Mouse (Mus musculus): ENCODE data around the gene Tefm. TPM values are rescaled to one million over a fixed set of nuclear protein-coding genes. Genes with fewer than 3 reads are reported as not detected.

Tefm gene
- polyA plus RNA-seq, 1 experiment from 2014 or later: 31.6 TPM

DNA sequence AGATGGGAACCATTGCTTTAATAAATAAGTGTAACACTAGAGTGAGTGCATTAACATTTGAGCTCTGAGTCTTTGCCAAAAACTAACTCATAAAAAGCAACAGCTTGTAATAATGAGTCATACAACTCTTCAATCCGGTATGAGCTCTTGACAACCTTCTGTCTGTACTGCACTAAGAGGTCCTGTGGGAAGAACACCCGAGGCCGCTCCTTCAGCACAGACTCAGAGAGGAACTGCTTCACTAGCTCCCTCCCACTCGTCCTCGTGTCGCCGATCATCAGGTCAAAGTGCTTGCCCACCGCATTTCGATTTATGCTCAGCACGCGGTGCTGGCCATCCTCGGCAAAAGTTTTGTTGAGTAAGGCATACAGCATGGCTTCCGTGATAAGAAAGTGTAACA is 5.2 kb downstream of the Tefm start:
- Histone ChIP-seq H3K4me2 (replicated peaks) (no peak overlapping the region), H3K27ac (no peak overlapping the region), H3K36me3 (peaks cover 39% of the 10 kb centered on the region), H3K27me3 (replicated peaks) (no peaks in the 10 kb centered on the region), H3K4me1 (peaks cover 3% of the 10 kb centered on the region), H3K9me3 (no peaks in the 10 kb centered on the region), H3K9ac (no peak overlapping the region), H3K4me3 (no peak overlapping the region)
- WGBS: 95% methylated on average over 13 of the region's 13 CpGs
- no peak for ATAC-seq (ENCODE audit: low FRiP score, low read depth)

DNA sequence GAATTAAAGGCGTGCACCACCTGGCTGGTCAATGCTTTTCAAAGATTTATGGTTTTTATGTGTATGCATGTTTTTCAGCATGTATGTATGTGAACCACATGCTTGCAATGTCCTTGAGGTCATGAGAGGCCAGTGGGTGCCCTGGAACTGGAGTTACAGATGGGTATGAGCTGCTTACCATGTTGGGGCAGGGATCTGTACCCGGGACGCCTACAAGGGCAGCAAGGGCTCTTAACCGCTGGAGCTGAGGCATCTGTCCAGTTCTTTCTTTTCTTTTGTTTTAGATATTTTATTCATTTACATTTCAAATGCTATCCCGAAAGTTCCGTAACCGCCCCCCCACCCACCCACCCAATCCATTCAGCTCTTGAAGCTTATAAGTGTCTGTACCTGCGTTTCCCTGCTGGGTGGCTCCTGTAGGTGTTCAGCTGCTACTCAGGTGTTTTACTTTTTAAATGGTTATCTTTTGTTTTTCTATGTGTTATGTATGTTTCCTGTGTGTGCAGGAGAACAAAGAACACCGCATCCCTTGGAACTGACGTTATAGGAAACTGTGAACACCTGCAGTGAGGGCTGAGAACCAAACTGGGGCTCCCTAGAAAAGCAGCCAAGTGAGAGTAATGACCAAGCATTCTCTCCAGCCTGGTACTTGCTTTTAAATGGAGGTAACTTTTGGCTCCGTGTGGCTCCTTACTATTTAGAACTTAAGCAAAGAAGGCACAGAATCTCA is 5.9 kb downstream of the Tefm start:
- H3K9me3 ChIP-seq: no peaks in the 10 kb centered on the region
- H3K4me1 ChIP-seq: peaks cover 2% of the 10 kb centered on the region
- H3K4me2 ChIP-seq (replicated peaks): no peak overlapping the region
- H3K27me3 ChIP-seq (replicated peaks): no peaks in the 10 kb centered on the region
- WGBS: 92% methylated on average over 11 of the region's 11 CpGs
- no peak overlapping the region for H3K4me3 ChIP-seq
- H3K9ac ChIP-seq: no peak overlapping the region
- no peak overlapping the region for H3K27ac ChIP-seq
- peaks cover 43% of the 10 kb centered on the region for H3K36me3 ChIP-seq
- ATAC-seq (ENCODE audit: low FRiP score, low read depth): no peak

DNA sequence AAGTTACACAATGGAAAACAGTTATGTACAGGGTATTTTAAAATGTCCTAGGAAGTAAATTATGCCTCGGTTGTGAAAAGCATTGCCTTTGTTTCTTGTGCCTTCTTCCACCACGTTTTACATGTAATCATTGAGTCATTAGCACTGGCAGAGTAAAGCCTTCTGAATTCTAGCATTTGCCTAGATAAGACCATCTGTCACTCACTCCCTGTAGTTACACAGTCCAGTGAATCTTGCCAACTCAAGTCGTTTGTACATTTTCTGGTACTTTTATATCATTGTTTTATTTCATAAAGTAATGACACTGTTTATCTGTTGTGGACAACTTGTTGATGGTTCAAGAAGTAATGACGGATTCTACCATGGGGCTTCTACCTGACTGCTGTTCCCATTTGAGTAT is 7.2 kb downstream of the Tefm start:
- Histone ChIP-seq H3K4me2 (replicated peaks) (no peak overlapping the region), H3K36me3 (peaks cover 45% of the 10 kb centered on the region), H3K9me3 (no peaks in the 10 kb centered on the region), H3K27me3 (replicated peaks) (no peaks in the 10 kb centered on the region), H3K4me3 (no peak overlapping the region), H3K27ac (no peak overlapping the region), H3K9ac (no peak overlapping the region), H3K4me1 (no peaks in the 10 kb centered on the region)
- WGBS: 81% methylated on average over 4 of the region's 4 CpGs
- ATAC-seq (ENCODE audit: low FRiP score, low read depth): no peak

DNA sequence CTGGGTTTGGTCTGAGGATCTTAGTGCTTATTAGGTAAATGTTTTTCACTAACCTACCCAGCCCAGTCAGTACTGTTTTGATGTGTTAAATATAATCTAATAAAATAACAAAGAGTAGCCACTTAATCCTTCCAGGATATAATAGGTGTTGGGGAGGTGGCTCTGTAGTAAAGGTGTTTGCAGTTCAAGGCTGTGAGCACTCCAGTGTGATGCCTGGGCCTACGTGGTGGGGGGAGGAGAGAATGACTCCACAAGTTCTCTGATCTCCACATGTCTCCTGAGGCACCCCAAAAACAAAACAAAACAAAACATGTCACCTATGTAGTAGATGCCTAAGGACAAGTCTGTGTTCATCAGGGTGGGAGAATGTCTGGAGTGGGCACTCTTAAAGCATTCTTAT is 9.9 kb downstream of the Tefm start:
- Histone ChIP-seq H3K27ac (no peak overlapping the region), H3K27me3 (replicated peaks) (no peaks in the 10 kb centered on the region), H3K9me3 (no peaks in the 10 kb centered on the region), H3K4me2 (replicated peaks) (no peak overlapping the region), H3K9ac (no peak overlapping the region), H3K4me3 (no peak overlapping the region), H3K36me3 (peaks cover 57% of the 10 kb centered on the region), H3K4me1 (no peaks in the 10 kb centered on the region)
- 88% methylated on average over 1 of the region's 1 CpGs for WGBS
- ATAC-seq (ENCODE audit: low FRiP score, low read depth): no peak

DNA sequence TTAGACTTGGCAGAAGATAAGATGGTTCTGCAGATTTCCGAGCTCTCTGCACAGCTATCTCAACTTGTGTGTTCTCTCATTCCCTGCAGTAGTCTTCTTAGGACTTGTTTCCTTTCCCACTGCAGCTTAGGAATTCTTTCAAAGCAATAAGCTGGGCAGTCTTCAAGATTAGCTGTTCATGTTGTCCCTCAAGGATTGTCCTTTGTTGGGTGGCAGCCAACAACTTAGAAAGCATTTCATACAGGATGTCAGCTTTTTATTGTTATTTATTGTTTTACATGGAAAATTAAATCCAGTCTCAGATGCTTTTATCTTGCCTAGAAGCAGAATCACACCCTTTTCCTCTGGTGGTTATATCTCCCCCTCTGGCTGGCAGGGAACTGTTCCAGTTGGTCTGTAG is 25.6 kb downstream of the Tefm start:
- Histone ChIP-seq H3K36me3 (peaks cover 49% of the 10 kb centered on the region), H3K4me2 (replicated peaks) (no peak overlapping the region), H3K9me3 (no peaks in the 10 kb centered on the region), H3K4me1 (no peaks in the 10 kb centered on the region), H3K4me3 (no peak overlapping the region), H3K27me3 (replicated peaks) (no peaks in the 10 kb centered on the region), H3K9ac (no peak overlapping the region), H3K27ac (no peak overlapping the region)
- no peak for ATAC-seq (ENCODE audit: low FRiP score, low read depth)
- WGBS: 91% methylated on average over 1 of the region's 1 CpGs

DNA sequence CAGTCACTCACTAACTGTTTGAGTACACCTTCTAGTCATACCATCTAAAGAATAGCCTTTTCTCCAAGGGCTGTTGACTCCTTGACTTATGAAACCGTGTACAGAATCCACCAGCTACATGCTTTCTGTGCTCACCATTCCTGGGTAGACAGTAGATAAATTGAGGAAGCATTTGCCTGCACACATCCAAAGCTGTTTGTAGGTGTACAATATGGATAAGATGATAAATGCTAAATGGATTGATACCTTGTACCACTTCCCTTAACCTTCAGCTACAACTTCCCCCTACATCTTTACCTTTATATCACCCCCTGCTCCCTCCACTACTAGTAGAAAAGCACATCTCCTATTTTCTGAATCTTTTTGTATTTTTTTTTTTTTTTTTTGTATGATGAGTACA is 37.6 kb downstream of the Tefm start:
- Histone ChIP-seq H3K9ac (no peak overlapping the region), H3K27ac (no peak overlapping the region), H3K4me1 (no peaks in the 10 kb centered on the region), H3K27me3 (replicated peaks) (no peaks in the 10 kb centered on the region), H3K9me3 (no peaks in the 10 kb centered on the region), H3K36me3 (peaks cover 41% of the 10 kb centered on the region), H3K4me2 (replicated peaks) (no peak overlapping the region), H3K4me3 (no peak overlapping the region)
- ATAC-seq (ENCODE audit: low FRiP score, low read depth): no peak
- 76% methylated on average over 1 of the region's 1 CpGs for WGBS

DNA sequence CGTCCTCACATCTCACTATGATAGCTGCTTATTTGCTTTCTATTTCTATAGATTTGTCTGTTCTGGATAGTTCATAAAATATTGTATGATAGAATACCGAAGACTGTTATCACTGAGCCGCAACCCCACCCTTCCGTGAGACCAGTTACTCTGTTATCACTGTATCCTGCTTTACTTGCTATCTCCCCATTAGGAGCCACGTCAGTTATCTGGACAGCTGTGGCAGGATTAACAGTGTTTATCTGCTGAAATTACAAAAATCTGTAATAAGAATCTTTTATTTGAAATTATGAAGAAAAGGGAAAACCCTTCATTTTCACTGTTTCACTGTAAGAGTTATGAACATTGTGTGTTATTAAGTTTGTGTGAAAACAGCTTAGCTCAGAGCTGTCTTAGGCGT is 40.7 kb downstream of the Tefm start:
- H3K27me3 ChIP-seq (replicated peaks): no peaks in the 10 kb centered on the region
- ATAC-seq (ENCODE audit: low FRiP score, low read depth): no peak
- H3K4me1 ChIP-seq: no peaks in the 10 kb centered on the region
- H3K9ac ChIP-seq: no peak overlapping the region
- H3K4me3 ChIP-seq: no peak overlapping the region
- H3K9me3 ChIP-seq: no peaks in the 10 kb centered on the region
- H3K36me3 ChIP-seq: peaks cover 42% of the 10 kb centered on the region
- no peak overlapping the region for H3K4me2 ChIP-seq (replicated peaks)
- WGBS: 96% methylated on average over 6 of the region's 6 CpGs
- H3K27ac ChIP-seq: no peak overlapping the region

DNA sequence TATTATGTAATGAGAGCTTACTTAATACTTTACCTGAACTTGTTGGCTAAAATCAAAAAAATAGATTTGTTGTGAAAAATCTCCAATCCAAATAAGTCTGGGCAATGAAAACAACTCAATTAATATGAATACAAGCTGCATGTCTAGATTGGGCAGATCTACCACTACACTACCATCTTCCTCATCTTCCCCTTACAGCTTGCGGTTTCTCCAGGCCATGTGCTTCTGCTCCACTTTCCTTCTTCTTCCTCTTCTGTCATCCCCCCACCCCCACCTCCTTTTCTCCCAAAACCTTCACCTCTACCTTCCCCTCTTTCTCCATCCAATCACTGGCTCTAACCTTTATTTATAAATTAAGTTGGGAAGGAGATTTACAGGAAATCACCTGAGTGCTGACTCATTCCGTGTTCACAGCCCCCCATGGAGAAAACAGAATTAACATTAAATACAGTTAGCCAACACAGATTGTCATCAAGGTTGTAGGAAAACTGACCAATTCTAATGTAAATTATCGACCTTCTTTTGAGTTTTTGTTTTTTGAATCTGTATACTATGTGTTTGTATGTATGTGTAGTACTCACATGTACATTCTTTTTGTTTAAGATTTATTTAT is 43.4 kb downstream of the Tefm start:
- no peak for ATAC-seq (ENCODE audit: low FRiP score, low read depth)

DNA sequence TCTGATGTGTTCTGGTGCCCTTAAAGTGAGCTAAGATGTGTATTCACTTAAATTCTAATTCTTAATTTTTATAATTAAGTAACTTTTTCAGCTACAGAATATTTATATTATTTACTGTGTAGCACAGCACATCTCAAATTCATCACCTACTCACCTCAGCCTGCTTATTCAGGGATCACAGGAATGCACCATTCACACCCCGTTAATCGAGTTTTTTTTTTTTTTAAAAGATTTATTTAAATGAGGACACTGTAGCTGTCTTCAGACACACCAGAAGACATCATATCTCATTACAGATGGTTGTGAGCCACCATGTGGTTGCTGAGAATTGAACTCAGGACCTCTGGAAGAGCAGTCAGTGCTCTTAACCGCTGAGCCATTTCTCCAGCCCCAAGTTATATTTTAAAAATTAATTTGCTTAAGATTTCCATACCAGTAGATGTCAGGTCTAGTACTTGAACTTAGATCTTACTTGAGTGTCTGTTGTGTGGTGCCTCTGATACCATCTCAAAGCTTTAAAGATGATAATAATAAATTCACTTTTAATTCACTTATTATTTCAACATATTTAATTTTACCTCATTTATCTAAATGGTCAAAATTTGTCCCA is 51.3 kb downstream of the Tefm start:
- H3K4me1 ChIP-seq: peaks cover 6% of the 10 kb centered on the region
- no peak overlapping the region for H3K27ac ChIP-seq
- no peaks in the 10 kb centered on the region for H3K27me3 ChIP-seq (replicated peaks)
- H3K9me3 ChIP-seq: no peaks in the 10 kb centered on the region
- peak overlapping the region; percentile 99; the same call in 1 of the 2 replicates for H3K4me3 ChIP-seq
- H3K36me3 ChIP-seq: peaks cover 9% of the 10 kb centered on the region; the same call in 1 of the 2 replicates
- no peak for ATAC-seq (ENCODE audit: low FRiP score, low read depth)
- H3K4me2 ChIP-seq (replicated peaks): peak overlapping the region; percentile 94
- WGBS: 64% methylated on average over 3 of the region's 3 CpGs
- no peak overlapping the region for H3K9ac ChIP-seq

More for the DNA sequence above, 43.4 kb downstream of the Tefm start:
- H3K27ac ChIP-seq: no peak overlapping the region
- WGBS: 91% methylated on average over 3 of the region's 3 CpGs
- peaks cover 45% of the 10 kb centered on the region for H3K36me3 ChIP-seq
- no peaks in the 10 kb centered on the region for H3K9me3 ChIP-seq
- H3K4me3 ChIP-seq: no peak overlapping the region
- no peaks in the 10 kb centered on the region for H3K4me1 ChIP-seq
- H3K9ac ChIP-seq: no peak overlapping the region
- H3K27me3 ChIP-seq (replicated peaks): no peaks in the 10 kb centered on the region
- no peak overlapping the region for H3K4me2 ChIP-seq (replicated peaks)

DNA sequence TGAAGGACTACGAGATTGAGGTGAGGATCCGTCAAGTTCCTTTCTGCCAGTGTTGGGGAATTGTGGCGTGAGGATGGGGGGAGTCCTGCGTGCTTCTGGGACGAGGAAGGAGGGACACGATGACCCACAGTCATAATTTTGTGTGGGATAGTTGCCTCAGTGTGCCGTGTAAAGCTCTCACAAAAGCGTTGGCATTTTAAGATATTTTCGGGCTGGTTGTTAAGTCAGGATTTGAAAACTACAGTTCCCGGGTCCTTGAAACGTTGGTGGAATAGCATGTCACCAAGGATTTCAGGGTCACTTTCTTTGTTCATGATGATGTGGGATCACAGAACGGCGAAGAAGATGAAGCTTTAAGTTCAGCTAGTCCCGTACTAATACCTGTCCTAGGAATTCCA is 52.2 kb downstream of the Tefm start:
- Histone ChIP-seq H3K27me3 (replicated peaks) (no peaks in the 10 kb centered on the region), H3K4me2 (replicated peaks) (peak overlapping the region; percentile 94), H3K4me1 (peaks cover 6% of the 10 kb centered on the region), H3K9ac (peak overlapping the region; percentile 94), H3K4me3 (peak overlapping the region; percentile 99), H3K27ac (no peak overlapping the region), H3K36me3 (peaks cover 5% of the 10 kb centered on the region; the same call in 1 of the 2 replicates), H3K9me3 (no peaks in the 10 kb centered on the region)
- ATAC-seq (ENCODE audit: low FRiP score, low read depth): no peak
- WGBS: under 1% methylated on average over 14 of the region's 14 CpGs

DNA sequence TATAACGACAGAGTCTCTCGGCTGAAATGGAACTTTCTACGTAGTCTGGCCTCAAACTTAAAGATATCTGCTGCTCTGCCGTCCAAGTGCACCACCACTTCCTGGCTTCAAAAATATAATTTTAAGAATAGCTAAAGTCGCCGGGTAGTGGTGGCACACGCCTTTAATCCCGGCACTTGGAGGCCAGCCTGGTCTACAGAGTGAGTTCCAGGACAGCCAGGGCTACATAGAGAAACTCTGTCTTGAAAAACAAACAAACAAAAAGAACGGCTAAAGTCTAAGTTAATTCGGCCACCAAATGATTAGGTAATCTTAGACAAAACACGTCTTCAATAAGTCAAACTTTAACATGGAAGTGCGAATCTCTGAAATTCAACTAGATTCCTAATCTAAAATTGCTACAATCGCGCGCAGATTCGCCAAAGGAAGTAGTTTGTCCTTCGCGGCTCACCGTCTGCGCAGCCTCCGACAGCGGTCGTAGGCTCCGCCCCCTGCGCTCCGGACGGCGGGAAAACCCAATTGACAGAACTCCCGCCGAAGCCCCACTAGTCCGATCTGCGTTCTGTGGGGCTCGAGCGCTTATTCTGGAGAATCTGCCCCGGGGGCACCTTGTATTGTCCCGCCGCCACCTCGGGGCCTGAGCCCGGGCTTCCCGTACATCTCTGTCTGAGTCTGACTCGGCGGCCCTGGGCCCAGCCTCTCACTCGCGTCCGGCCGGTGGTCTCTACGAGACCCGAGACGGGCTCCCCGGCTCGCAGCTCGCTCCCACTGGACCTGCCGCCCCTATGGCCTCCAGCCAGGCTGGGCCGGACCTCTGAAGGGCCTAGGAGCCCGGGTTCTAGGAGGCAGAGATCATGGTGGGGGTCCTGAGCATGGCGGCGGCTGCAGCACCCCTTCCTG is 52.8 kb downstream of the Tefm start, which contains the start of gene Atad5:
Gene Atad5 (plus strand): TSS at position 484 of the 900 bp plus-strand sequence.
- 0 out of 2 replicates have a peak, but pooled peaks cover 3% of the 10 kb centered on the region for H3K36me3 ChIP-seq
- H3K4me1 ChIP-seq: peaks cover 6% of the 10 kb centered on the region
- H3K27ac ChIP-seq: no peak within 1 kb of the TSS
- no peaks in the 10 kb centered on the region for H3K27me3 ChIP-seq (replicated peaks)
- H3K4me2 ChIP-seq (replicated peaks): peak within 1 kb of the TSS; percentile 94
- peak within 1 kb of the TSS; percentile 99 for H3K4me3 ChIP-seq
- WGBS: 6% methylated on average over 57 of the region's 57 CpGs
- no peaks in the 10 kb centered on the region for H3K9me3 ChIP-seq
- peak within 1 kb of the TSS; percentile 94 for H3K9ac ChIP-seq
- ATAC-seq (ENCODE audit: low FRiP score, low read depth): peak; percentile 75

DNA sequence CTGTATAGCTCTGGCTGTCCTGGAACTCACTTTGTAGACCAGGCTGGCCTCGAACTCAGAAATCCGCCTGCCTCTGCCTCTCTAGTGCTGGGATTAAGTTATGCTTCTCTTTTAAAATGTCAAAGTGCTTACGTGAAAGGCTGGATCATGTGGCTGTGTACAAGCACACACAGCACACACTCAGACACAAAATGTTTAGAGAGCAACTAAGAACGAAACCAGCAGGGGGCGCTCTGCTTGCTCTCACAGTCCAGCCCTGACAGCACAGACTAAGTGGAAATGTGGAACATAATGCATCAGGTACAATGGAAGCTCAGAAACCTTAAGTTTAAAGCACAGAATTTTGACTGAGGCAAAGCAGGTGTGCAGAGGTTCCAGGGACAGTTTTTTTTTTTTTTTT is 55.1 kb downstream of the Tefm start:
- Histone ChIP-seq H3K4me1 (peaks cover 6% of the 10 kb centered on the region), H3K9me3 (no peaks in the 10 kb centered on the region), H3K27ac (no peak overlapping the region), H3K4me3 (no peak overlapping the region), H3K9ac (no peak overlapping the region), H3K36me3 (no peaks in the 10 kb centered on the region), H3K4me2 (replicated peaks) (no peak overlapping the region), H3K27me3 (replicated peaks) (no peaks in the 10 kb centered on the region)
- 0 out of 2 replicates have a peak, but pooled peaks have one; percentile 58 for ATAC-seq (ENCODE audit: low FRiP score, low read depth)
- 9% methylated on average over 5 of the region's 5 CpGs for WGBS
